Mouse (Mus musculus): ENCODE measurements at regions not wholly inside any gene's neighbourhood (a gene's known extent, or its start where the extent isn't known, plus 50 kb on each side); places are given as distances from the start of the nearest gene placed in this dataset.

DNA sequence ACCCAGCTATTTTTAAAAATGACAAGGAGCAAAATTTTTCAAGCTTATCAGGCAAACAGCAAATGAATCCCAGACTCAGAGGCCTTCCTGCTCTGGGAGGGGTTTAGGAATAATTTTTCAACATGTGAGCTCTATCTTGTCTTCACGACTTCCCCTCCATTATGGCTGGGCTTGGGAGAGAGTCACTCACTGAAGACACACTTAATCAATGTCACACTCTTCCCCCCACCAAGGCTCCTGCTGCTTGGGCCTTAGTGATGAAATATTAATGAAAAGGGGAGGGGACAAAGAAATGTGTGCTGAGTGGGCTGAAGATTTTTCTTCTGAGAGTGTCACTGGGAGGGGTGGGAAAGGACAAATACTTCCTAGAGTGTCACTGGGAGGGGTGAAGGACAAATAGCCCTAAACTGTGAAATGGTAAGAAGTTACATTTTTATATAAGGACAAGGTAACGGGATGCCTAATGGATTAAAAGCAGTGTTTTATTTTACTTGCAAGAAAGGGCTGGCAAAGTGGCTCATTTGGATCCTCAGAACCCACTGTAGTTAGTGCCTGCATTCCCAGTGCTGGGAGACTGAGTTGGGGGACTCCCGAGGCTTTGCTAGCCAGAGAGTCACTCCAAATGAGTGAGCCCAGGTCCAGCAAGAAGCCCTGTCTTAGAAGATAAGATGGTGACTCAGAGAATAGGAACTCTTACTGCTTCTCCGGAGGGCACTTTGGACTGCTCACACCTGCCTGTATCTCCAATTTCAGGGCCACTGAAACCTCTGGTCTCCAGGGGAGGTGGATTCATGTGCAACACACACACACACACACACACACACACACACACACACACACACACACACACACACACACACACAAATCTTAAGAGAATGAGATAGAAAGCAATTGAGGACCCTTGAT, 258.5 kb downstream of the Sox11 start:
- no peaks in the 10 kb centered on the region for H3K27me3 ChIP-seq
- peak overlapping the region; percentile 99 for H3K27ac ChIP-seq (replicated peaks)
- H3K4me3 ChIP-seq = no peak overlapping the region
- no peaks in the 10 kb centered on the region for H3K9me3 ChIP-seq
- no peak for ATAC-seq (replicated peaks)
- 19% methylated on average over 4 of the region's 4 CpGs for WGBS
- no peak overlapping the region for H3K9ac ChIP-seq (replicated peaks)
- H3K4me2 ChIP-seq (replicated peaks) = 0 out of 2 replicates have a peak overlapping the region, but pooled peaks have one; percentile 5
- peaks cover 35% of the 10 kb centered on the region for H3K4me1 ChIP-seq
- H3K36me3 ChIP-seq = no peaks in the 10 kb centered on the region

DNA sequence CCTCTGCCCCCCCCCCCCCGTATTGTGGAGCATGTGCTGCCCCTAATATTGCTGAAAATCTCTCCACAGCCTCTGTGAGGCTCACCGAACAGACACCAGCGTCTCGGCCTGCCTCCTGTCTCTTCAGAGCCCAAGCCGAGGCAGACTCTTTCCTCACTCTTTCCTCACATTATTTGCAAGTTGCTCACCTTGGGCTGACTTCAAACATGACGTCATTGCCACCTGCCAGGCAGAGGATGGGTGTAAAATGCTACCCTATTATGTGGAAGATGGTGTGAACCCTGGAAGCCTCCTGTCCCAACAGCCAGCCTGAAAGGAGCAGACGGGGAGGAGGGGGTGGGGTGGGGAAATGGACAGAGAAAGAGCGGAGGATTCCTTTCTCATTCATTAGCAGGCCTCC, 259.3 kb downstream of the Sox11 start:
- Histone ChIP-seq H3K9ac (replicated peaks) (peak overlapping the region; percentile 50), H3K36me3 (no peaks in the 10 kb centered on the region), H3K4me2 (replicated peaks) (peak overlapping the region; percentile 43), H3K27me3 (no peaks in the 10 kb centered on the region), H3K9me3 (no peaks in the 10 kb centered on the region), H3K4me3 (peak overlapping the region; percentile 21), H3K4me1 (peaks cover 35% of the 10 kb centered on the region), H3K27ac (replicated peaks) (peak overlapping the region; percentile 99)
- 2% methylated on average over 8 of the region's 8 CpGs for WGBS
- ATAC-seq (replicated peaks) = peak; percentile 91

DNA sequence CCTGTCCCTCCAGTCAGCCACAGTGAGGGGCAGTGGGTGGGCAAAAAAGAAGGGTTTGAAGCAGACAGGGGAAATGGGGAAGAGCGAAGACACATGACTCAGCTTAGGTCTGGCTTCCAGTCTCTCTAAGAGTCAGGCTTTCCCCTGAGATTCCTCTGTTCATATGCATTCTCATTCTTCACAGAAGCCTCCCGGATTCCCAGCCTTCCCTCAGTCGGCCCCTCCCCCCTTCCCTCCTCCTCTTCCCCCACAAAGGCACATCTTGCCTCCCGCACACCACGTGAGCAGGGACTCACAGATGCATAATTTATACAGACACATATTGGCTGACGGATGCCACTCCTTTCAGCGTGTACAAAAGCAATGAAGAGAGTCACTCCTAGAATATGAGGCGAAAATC, 259.8 kb downstream of the Sox11 start:
- no peaks in the 10 kb centered on the region for H3K27me3 ChIP-seq
- H3K36me3 ChIP-seq = no peaks in the 10 kb centered on the region
- H3K27ac ChIP-seq (replicated peaks) = peak overlapping the region; percentile 99
- no peaks in the 10 kb centered on the region for H3K9me3 ChIP-seq
- H3K4me2 ChIP-seq (replicated peaks) = peak overlapping the region; percentile 43
- peak overlapping the region; percentile 21 for H3K4me3 ChIP-seq
- peak; percentile 96 for ATAC-seq (replicated peaks)
- WGBS = 2% methylated on average over 8 of the region's 8 CpGs
- peaks cover 35% of the 10 kb centered on the region for H3K4me1 ChIP-seq
- H3K9ac ChIP-seq (replicated peaks) = peak overlapping the region; percentile 50

DNA sequence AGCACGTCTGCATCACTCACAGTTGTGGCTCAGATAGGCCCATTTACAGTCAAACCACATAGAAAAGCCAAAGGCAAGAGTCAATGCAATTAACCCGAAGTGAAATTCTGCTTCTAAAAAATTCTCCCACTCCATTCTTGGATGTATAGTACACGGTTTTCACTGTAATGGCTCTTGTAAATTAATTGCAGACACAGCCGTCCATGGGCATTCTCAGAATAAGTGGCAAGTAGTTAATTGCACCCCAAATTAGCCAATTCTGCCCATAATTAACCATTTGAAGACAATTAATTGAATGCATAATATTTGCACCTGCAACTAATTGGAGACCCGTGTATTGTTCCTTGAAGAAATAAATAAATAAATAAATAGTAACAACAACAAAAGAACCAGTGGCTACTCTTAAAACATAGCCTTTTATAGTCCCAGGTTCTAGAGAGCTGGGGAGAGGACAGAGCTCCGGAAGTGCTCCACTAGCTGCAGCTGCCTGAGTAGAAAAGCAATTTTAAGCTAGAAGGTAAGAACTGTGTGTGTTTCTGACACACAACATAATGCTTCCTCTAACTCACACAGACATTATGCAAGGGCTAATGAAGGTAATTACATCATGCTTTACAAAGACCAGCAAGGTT, 266.2 kb downstream of the Sox11 start:
- H3K27ac ChIP-seq (replicated peaks) = peak overlapping the region; percentile 50
- no peaks in the 10 kb centered on the region for H3K27me3 ChIP-seq
- no peaks in the 10 kb centered on the region for H3K36me3 ChIP-seq
- H3K9me3 ChIP-seq = no peaks in the 10 kb centered on the region
- ATAC-seq (replicated peaks) = peak; percentile 41; the same call in 1 of the 2 replicates
- H3K9ac ChIP-seq (replicated peaks) = no peak overlapping the region
- 11% methylated on average over 6 of the region's 6 CpGs for WGBS
- H3K4me1 ChIP-seq = peaks cover 10% of the 10 kb centered on the region; the same call in 1 of the 2 replicates
- no peak overlapping the region for H3K4me2 ChIP-seq (replicated peaks)
- no peak overlapping the region for H3K4me3 ChIP-seq

DNA sequence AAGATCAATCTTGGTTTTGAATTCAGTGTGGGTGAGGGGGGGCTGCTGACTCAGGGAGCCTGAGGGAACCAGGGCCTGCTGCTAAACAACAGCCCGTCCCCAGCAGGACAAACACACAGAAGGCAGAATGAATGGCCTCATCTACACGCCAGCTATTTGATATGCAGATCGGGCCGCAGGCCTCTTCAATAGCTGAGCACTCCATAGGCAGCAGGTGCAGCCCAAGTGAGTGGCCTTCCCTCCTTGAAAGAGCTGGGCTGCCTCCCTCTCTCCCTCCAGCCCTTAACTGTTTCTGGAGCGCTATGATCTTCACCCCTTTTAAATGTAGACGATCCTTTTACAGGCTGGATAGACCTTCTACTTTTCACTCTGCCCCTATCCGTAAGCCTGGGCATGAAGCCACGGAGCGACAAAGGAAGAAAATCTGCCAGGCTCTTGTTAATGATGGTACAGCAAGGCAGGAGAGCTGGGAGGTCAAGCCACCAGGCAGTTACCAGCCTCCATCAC, 277.3 kb downstream of the Sox11 start:
- no peaks in the 10 kb centered on the region for H3K27me3 ChIP-seq
- no peaks in the 10 kb centered on the region for H3K36me3 ChIP-seq
- WGBS = 2% methylated on average over 9 of the region's 9 CpGs
- no peaks in the 10 kb centered on the region for H3K9me3 ChIP-seq
- H3K27ac ChIP-seq (replicated peaks) = peak overlapping the region; percentile 98
- ATAC-seq (replicated peaks) = peak; percentile 90
- peak overlapping the region; percentile 20; the same call in 1 of the 2 replicates for H3K9ac ChIP-seq (replicated peaks)
- peak overlapping the region; percentile 7; the same call in 1 of the 2 replicates for H3K4me3 ChIP-seq
- H3K4me1 ChIP-seq = peaks cover 60% of the 10 kb centered on the region
- H3K4me2 ChIP-seq (replicated peaks) = peak overlapping the region; percentile 32

DNA sequence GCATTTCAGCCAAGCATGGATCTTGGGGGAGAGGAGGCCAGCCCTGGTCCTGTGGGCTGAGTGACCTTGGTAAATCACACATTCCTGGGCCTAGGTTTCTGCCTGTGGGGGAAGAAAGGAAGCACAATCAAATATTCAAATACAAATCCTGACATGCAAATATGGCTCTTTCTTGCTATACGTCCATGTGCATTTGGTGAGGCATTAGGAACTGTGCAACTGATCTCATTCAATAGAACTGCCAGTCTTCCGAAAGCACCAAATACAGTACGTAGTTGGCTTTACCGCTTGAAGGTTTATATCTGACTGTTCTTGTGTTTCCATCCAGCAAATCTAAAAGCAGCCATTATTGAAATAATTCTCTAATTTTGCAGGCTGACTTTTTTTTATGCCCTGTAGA, 278.9 kb downstream of the Sox11 start:
- Histone ChIP-seq H3K36me3 (no peaks in the 10 kb centered on the region), H3K4me1 (peaks cover 63% of the 10 kb centered on the region), H3K9ac (replicated peaks) (peak overlapping the region; percentile 39), H3K4me2 (replicated peaks) (peak overlapping the region; percentile 46), H3K27ac (replicated peaks) (peak overlapping the region; percentile 98), H3K4me3 (no peak overlapping the region), H3K9me3 (no peaks in the 10 kb centered on the region), H3K27me3 (no peaks in the 10 kb centered on the region)
- WGBS = 14% methylated on average over 4 of the region's 4 CpGs
- ATAC-seq (replicated peaks) = no peak

DNA sequence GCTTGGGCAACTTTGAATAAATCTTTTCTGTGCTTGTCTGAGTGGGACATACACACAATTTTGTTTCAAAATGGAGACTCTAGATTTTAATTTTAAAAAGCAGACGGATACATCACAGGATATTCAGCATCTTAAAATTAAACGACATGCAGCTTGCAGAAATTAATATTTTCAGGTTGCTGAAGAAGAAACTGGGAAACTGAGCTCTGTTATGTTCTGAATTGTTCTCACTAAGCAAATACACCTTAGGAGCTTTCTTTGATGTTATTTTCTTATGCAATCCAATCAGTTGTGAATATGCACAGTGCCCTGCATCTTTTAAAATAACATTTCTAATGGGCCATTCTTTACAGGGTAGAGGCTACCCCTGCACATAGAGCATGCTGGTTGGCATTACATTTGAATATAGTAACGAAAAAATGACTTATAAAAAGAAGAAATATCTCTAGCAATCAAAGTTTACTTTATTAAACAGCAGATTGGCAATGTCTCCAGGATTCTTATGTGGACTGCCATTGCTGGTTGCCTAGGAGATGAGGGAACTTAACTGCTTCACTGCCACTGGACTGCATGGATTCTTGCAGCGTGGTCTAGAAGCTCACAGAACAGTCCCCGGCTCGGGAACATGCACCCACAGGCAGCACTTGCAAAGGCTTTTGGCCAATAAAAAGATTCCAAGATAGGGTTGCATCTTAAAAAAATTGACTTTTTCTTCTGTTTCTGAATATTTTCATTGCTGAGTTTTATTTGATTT, 279.7 kb downstream of the Sox11 start:
- Histone ChIP-seq H3K9me3 (no peaks in the 10 kb centered on the region), H3K4me3 (peak overlapping the region; percentile 26), H3K9ac (replicated peaks) (peak overlapping the region; percentile 44), H3K4me2 (replicated peaks) (peak overlapping the region; percentile 46), H3K27ac (replicated peaks) (peak overlapping the region; percentile 98), H3K36me3 (no peaks in the 10 kb centered on the region), H3K27me3 (no peaks in the 10 kb centered on the region), H3K4me1 (peaks cover 63% of the 10 kb centered on the region)
- WGBS = 9% methylated on average over 6 of the region's 6 CpGs
- no peak for ATAC-seq (replicated peaks)

DNA sequence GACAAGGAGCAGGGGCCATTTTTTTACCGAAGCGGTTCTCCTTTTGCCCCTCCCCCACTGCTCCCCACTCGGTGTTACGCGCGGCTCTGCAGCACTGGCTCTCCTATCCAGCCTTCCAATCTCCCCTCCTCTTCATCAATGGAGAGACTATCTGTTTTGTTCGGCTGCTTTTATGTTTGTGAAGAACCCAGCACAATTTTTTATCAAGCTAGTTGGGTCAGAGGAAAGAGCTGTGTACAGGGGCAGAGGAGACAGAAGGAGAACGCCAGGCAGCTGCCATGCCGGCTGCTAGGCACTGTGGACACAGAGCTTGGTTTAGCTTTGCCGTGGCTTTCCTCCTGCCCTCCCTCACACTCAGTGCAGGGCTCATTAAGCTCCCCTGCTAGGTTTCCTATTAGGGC, 280.3 kb downstream of the Sox11 start:
- peak; percentile 66 for ATAC-seq (replicated peaks)
- WGBS = 2% methylated on average over 10 of the region's 10 CpGs

DNA sequence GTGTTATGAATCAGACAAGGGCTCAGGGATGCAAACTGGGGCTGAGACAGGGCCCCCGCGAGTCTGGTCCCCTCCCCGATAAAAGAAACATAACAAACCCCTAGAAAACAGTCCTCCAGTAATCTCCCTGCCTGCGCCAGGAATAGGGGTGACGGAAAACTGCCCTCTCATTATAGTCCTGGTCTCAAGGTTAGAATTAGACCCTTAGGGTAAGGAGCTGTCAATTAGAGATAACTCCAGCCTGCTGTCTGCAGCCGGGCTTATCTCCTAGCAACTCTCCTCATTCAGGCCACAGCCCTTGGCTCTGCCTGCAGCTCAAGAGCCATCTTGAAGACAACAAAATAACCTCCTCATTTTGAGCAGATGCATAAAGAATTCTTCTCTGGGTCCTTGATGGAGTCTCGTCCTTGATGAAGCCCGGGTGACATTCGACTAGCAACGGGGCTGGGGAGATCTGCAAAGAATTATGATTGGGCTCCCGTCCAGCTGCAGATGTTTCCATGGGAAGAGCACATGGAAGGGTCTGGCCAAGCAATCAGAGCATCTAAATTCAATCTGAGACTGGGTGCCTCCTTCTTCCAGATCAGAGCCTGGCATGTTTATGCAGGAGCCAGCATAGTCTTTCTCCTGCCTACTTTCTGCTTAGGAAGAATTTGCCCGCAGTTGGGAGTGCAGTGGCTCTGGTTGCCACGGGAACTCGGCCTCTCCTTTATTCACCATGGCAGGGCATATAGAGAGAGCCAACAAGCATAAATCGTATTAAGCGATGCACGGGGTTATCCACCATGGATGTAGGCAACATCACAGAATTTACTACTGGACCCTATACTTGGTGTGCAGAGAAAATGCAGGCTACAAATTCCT, 281.2 kb downstream of the Sox11 start:
- Histone ChIP-seq H3K4me1 (peaks cover 63% of the 10 kb centered on the region), H3K9me3 (no peaks in the 10 kb centered on the region), H3K9ac (replicated peaks) (peak overlapping the region; percentile 44), H3K4me3 (peak overlapping the region; percentile 26), H3K27ac (replicated peaks) (peak overlapping the region; percentile 98), H3K36me3 (no peaks in the 10 kb centered on the region), H3K27me3 (no peaks in the 10 kb centered on the region), H3K4me2 (replicated peaks) (peak overlapping the region; percentile 46)
- peak; percentile 26 for ATAC-seq (replicated peaks)
- WGBS = 1% methylated on average over 17 of the region's 17 CpGs

More for the DNA sequence above, 280.3 kb downstream of the Sox11 start:
- peaks cover 63% of the 10 kb centered on the region for H3K4me1 ChIP-seq
- H3K9me3 ChIP-seq = no peaks in the 10 kb centered on the region
- H3K4me3 ChIP-seq = peak overlapping the region; percentile 26
- H3K27me3 ChIP-seq = no peaks in the 10 kb centered on the region
- H3K9ac ChIP-seq (replicated peaks) = peak overlapping the region; percentile 44
- peak overlapping the region; percentile 98 for H3K27ac ChIP-seq (replicated peaks)
- H3K4me2 ChIP-seq (replicated peaks) = peak overlapping the region; percentile 46
- no peaks in the 10 kb centered on the region for H3K36me3 ChIP-seq

DNA sequence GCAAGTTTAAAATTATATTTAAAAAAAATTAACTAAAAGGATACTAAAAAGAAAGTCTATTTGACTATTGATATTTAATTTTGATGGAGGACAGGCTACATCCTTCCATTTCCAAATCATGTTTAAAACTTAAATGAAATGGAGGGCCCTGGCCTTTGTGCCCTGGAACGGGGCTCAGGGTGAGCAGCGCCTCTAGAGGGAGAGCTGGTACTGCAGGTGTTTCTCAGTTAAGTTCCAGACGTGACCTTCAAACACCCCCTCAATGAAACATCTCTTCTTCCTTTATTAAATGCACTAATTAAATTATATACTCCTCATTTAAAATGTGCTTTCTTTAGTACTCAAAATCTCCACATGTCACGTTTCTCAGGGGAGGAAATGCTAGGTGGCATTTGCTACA, 282.5 kb downstream of the Sox11 start:
- peaks cover 51% of the 10 kb centered on the region for H3K4me1 ChIP-seq

DNA sequence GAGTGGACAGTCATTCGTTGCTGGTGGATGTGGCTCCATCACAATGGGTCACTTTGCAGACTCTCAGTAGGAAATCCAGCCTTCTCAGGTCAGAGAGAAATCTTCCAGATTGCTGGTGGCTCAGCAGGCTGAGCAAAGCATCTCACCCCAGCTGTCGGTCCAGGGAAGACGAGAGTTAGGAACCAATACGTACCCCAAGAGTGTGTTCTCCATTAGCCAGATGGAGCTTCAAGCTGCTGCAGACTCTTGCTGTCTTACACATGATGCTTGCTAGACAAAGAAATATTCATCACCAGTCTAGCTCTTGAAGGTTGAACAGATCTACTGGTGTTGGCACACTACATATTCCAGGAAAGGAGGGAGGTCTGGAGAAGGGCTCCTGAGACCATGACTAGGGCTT, 288.0 kb downstream of the Sox11 start:
- 80% methylated on average over 4 of the region's 4 CpGs for WGBS
- no peaks in the 10 kb centered on the region for H3K27me3 ChIP-seq
- ATAC-seq (replicated peaks) = no peak
- no peaks in the 10 kb centered on the region for H3K36me3 ChIP-seq
- no peak overlapping the region for H3K9ac ChIP-seq (replicated peaks)
- no peak overlapping the region for H3K4me2 ChIP-seq (replicated peaks)
- no peak overlapping the region for H3K27ac ChIP-seq (replicated peaks)
- no peak overlapping the region for H3K4me3 ChIP-seq
- H3K4me1 ChIP-seq = no peaks in the 10 kb centered on the region
- H3K9me3 ChIP-seq = no peaks in the 10 kb centered on the region

More for the DNA sequence above, 282.5 kb downstream of the Sox11 start:
- H3K4me2 ChIP-seq (replicated peaks) = 0 out of 2 replicates have a peak overlapping the region, but pooled peaks have one; percentile 46
- no peaks in the 10 kb centered on the region for H3K9me3 ChIP-seq
- no peak overlapping the region for H3K4me3 ChIP-seq
- H3K36me3 ChIP-seq = no peaks in the 10 kb centered on the region
- no peak for ATAC-seq (replicated peaks)
- H3K9ac ChIP-seq (replicated peaks) = no peak overlapping the region; the same call in 1 of the 2 replicates
- H3K27ac ChIP-seq (replicated peaks) = peak overlapping the region; percentile 98
- no peaks in the 10 kb centered on the region for H3K27me3 ChIP-seq
- WGBS = 10% methylated on average over 4 of the region's 4 CpGs

Measured in forebrain, embryonic 15.5 days (tissue).